Mouse (Mus musculus) olfactory bulb, adult 2 months (tissue): Measurements from ENCODE around the gene Srcin1. TPM values are rescaled to one million over a fixed set of nuclear protein-coding genes. Genes with fewer than 3 reads are reported as not detected.

Experiments
- H3K27ac ChIP-seq: fragments of 200-500 bp; 2 replicates; pipeline ENCODE4 v1.5.1; 2012; ENCODE audit warnings: low read depth, low read length; ENCODE audit not compliant: insufficient read depth
- H3K4me1 ChIP-seq: fragments of 200-500 bp; 2 replicates; pipeline ENCODE4 v1.6.1; 2012; ENCODE audit warnings: low read length; ENCODE audit not compliant: control insufficient read depth, insufficient read depth
- H3K4me3 ChIP-seq: fragments of 200-500 bp; 2 replicates; pipeline ENCODE4 v1.5.1; 2012; ENCODE audit warnings: mild to moderate bottlenecking, low read depth, low read length, moderate library complexity; ENCODE audit not compliant: insufficient read depth
- CTCF ChIP-seq: fragments of 200-500 bp; IDR thresholded peaks from 2 replicates; pipeline ENCODE4 v1.5.1; 2012; ENCODE audit warnings: low read depth, mild to moderate bottlenecking, low read length, moderate library complexity; ENCODE audit not compliant: insufficient read depth
- POLR2A ChIP-seq: fragments of 200-500 bp; IDR thresholded peaks from 2 replicates; pipeline ENCODE4 v1.6.1; 2012; ENCODE audit warnings: mild to moderate bottlenecking, low read depth, low read length, moderate library complexity; ENCODE audit not compliant: insufficient read depth
- WGBS: fragments of 180-500 bp; shearing (Covaris S2); methylation state at CpG from one replicate; pipeline ENCODE4 v1.1.7; 2018; 5-methylcytosine and 5-hydroxymethylcytosine counted together
- polyA plus RNA-seq: library from polyadenylated mRNA; stranded (reverse); fragments of >200 nt; gene quantifications from 2 replicates; pipeline ENCODE4 v1.2.4, GENCODE M21; 2012; ENCODE audit warnings: low replicate concordance; ENCODE audit not compliant: missing spikeins, insufficient read depth, insufficient read length

The Srcin1 gene
- polyA plus RNA-seq, 1 experiment: not detected

- Histone ChIP-seq H3K4me1 (peaks cover 45% of the 10 kb centered on the region), H3K4me3 (peak overlapping the region; percentile 89), H3K27ac (peak overlapping the region; percentile 43)
- WGBS: 22% methylated on average over 7 of the region's 7 CpGs
- TF ChIP-seq CTCF (no peak), POLR2A (no peak)
Measured at GRCm38 (mm10) chr11:97572895-97573480, 3.0 kb downstream of the Srcin1 start.

- peak overlapping the region; percentile 11 for H3K27ac ChIP-seq
- TF ChIP-seq POLR2A (no peak), CTCF (no peak)
- peaks cover 55% of the 10 kb centered on the region for H3K4me1 ChIP-seq
- H3K4me3 ChIP-seq: peak overlapping the region; percentile 89
- WGBS: 26% methylated on average over 5 of the region's 5 CpGs
Measured at GRCm38 (mm10) chr11:97572089-97572345, 4.0 kb downstream of the Srcin1 start.

GRCm38 (mm10) chr11:97571266-97572088 is 4.5 kb downstream of the Srcin1 start:
- peak overlapping the region; percentile 89 for H3K4me3 ChIP-seq
- WGBS: 10% methylated on average over 8 of the region's 8 CpGs
- TF ChIP-seq CTCF (peak; percentile 38; the same call in 1 of the 2 replicates), POLR2A (no peak)
- peak overlapping the region; percentile 75 for H3K27ac ChIP-seq
- H3K4me1 ChIP-seq: peaks cover 58% of the 10 kb centered on the region

GRCm38 (mm10) chr11:97570493-97571137 is 5.4 kb downstream of the Srcin1 start:
- Histone ChIP-seq H3K4me3 (peak overlapping the region; percentile 38), H3K27ac (peak overlapping the region; percentile 75), H3K4me1 (peaks cover 62% of the 10 kb centered on the region)
- TF ChIP-seq POLR2A (no peak), CTCF (no peak)
- WGBS: 18% methylated on average over 8 of the region's 8 CpGs

GRCm38 (mm10) chr11:97569806-97570205 is 6.2 kb downstream of the Srcin1 start:
- peak overlapping the region; percentile 47 for H3K27ac ChIP-seq
- H3K4me1 ChIP-seq: peaks cover 70% of the 10 kb centered on the region
- H3K4me3 ChIP-seq: no peak overlapping the region; the same call in 1 of the 2 replicates
- TF ChIP-seq POLR2A (no peak), CTCF (no peak)
- WGBS: 31% methylated on average over 3 of the region's 3 CpGs

GRCm38 (mm10) chr11:97569301-97569724 is 6.7 kb downstream of the Srcin1 start:
- WGBS: 20% methylated on average over 5 of the region's 5 CpGs
- Histone ChIP-seq H3K27ac (peak overlapping the region; percentile 47), H3K4me3 (no peak overlapping the region; the same call in 1 of the 2 replicates), H3K4me1 (peaks cover 75% of the 10 kb centered on the region)
- TF ChIP-seq POLR2A (no peak), CTCF (no peak)

GRCm38 (mm10) chr11:97568729-97569128 is 7.3 kb downstream of the Srcin1 start:
- Histone ChIP-seq H3K27ac (peak overlapping the region; percentile 47), H3K4me1 (peaks cover 81% of the 10 kb centered on the region), H3K4me3 (peak overlapping the region; percentile 4; the same call in 1 of the 2 replicates)
- TF ChIP-seq POLR2A (no peak), CTCF (no peak)
- 9% methylated on average over 8 of the region's 8 CpGs for WGBS

- Histone ChIP-seq H3K27ac (peak overlapping the region; percentile 56), H3K4me3 (peak overlapping the region; percentile 4; the same call in 1 of the 2 replicates), H3K4me1 (peaks cover 85% of the 10 kb centered on the region)
- no peak for TF ChIP-seq POLR2A
- WGBS: 17% methylated on average over 11 of the region's 11 CpGs
Measured at GRCm38 (mm10) chr11:97567480-97567879, 8.5 kb downstream of the Srcin1 start.

- Histone ChIP-seq H3K27ac (no peak overlapping the region), H3K4me3 (no peak overlapping the region), H3K4me1 (peaks cover 86% of the 10 kb centered on the region)
- WGBS: 31% methylated on average over 13 of the region's 13 CpGs
- TF ChIP-seq CTCF (no peak), POLR2A (no peak)
Measured at GRCm38 (mm10) chr11:97566551-97566950, 9.4 kb downstream of the Srcin1 start.
